Mouse (Mus musculus) stomach, embryonic 14.5 days (tissue): ENCODE measurements around the gene Rilp. TPM values are rescaled to one million over a fixed set of nuclear protein-coding genes. Genes with fewer than 3 reads are reported as not detected.

Experiments used
- ATAC-seq: fragments of 200-750 bp; cut with Nextera tagmentation; 2 replicates; pipeline ENCODE4 v1.8.0; 2017; ENCODE audit warnings: low read depth, moderate TSS enrichment; ENCODE audit not compliant: insufficient number of reproducible peaks, insufficient read depth, low FRiP score
- H3K27ac ChIP-seq: fragments of 300-500 bp; sonication (generic); 2 replicates; pipeline ENCODE4 v1.5.1; 2014; ENCODE audit warnings: mild to moderate bottlenecking, low read length, moderate library complexity, mixed read lengths
- H3K27me3 ChIP-seq: fragments of 300-500 bp; sonication (generic); 2 replicates; pipeline ENCODE4 v1.6.1; 2014; ENCODE audit warnings: low read length, control low read depth, mixed read lengths; ENCODE audit not compliant: control insufficient read depth, insufficient read depth
- H3K36me3 ChIP-seq: fragments of 300-500 bp; sonication (generic); 2 replicates; pipeline ENCODE4 v1.6.1; 2014; ENCODE audit warnings: mild to moderate bottlenecking, control low read depth, low read length, moderate library complexity, mixed read lengths; ENCODE audit not compliant: control insufficient read depth, insufficient read depth
- H3K4me1 ChIP-seq: fragments of 300-500 bp; sonication (generic); 2 replicates; pipeline ENCODE4 v1.6.1; 2014; ENCODE audit warnings: low read length, control low read depth, mixed read lengths; ENCODE audit not compliant: control insufficient read depth, insufficient read depth
- H3K4me2 ChIP-seq: fragments of 300-500 bp; sonication (generic); replicated peaks from 2 replicates; pipeline ENCODE4 v1.6.1; 2014; ENCODE audit warnings: low read depth, low read length, control low read depth
- H3K4me3 ChIP-seq: fragments of 300-500 bp; sonication (generic); 2 replicates; pipeline ENCODE4 v1.5.1; 2014; ENCODE audit warnings: low read depth, low read length, control low read depth
- H3K9ac ChIP-seq: fragments of 300-500 bp; sonication (generic); replicated peaks from 2 replicates; pipeline ENCODE4 v1.6.1; 2014; ENCODE audit warnings: low read depth, mild to moderate bottlenecking, control low read depth, low read length, moderate library complexity, mixed read lengths
- H3K9me3 ChIP-seq: fragments of 300-500 bp; sonication (generic); 2 replicates; pipeline ENCODE4 v1.6.1; 2016; ENCODE audit warnings: low read depth, low read length, control low read depth; ENCODE audit not compliant: control insufficient read depth
- WGBS: fragments of 180-500 bp; shearing (Covaris S2); extraction: QIAGEN DNeasy Blood & Tissue Kit; methylation state at CpG from one replicate; pipeline ENCODE4 v1.1.7; 2014; 5-methylcytosine and 5-hydroxymethylcytosine counted together
- polyA plus RNA-seq: library from polyadenylated mRNA; unstranded; fragments of >200 nt; fragmentation: Nextera tagmentation; extraction: Ambion mirVana; gene quantifications from 2 replicates; pipeline ENCODE4 v1.2.1, GENCODE M21; 2014

Rilp gene
- polyA plus RNA-seq, 1 experiment from 2014 or later = 0.32 TPM

- no peak overlapping the region for H3K27ac ChIP-seq
- peak overlapping the region; percentile 83; the same call in 1 of the 2 replicates for H3K4me2 ChIP-seq
- 67% methylated on average over 6 of the region's 6 CpGs for WGBS
- peaks cover 14% of the 10 kb centered on the region for H3K4me1 ChIP-seq
- H3K9ac ChIP-seq = no peak overlapping the region
- ATAC-seq = no peak
- H3K27me3 ChIP-seq = no peaks in the 10 kb centered on the region
- H3K9me3 ChIP-seq = no peaks in the 10 kb centered on the region
- H3K36me3 ChIP-seq = no peaks in the 10 kb centered on the region
- 0 out of 2 replicates have a peak overlapping the region, but pooled peaks have one; percentile 45 for H3K4me3 ChIP-seq
These were observed 23.6 kb downstream of the Rilp start for GRCm38 (mm10) chr11:75533314-75534015.

GRCm38 (mm10) chr11:75534286-75535033, 24.6 kb downstream of the Rilp start:
- WGBS = 57% methylated on average over 4 of the region's 4 CpGs
- Histone ChIP-seq H3K9me3 (no peaks in the 10 kb centered on the region), H3K36me3 (no peaks in the 10 kb centered on the region), H3K4me2 (no peak overlapping the region), H3K27ac (no peak overlapping the region), H3K9ac (no peak overlapping the region), H3K4me3 (no peak overlapping the region), H3K27me3 (no peaks in the 10 kb centered on the region), H3K4me1 (peaks cover 14% of the 10 kb centered on the region)
- ATAC-seq = no peak

- Histone ChIP-seq H3K4me2 (no peak overlapping the region), H3K27ac (no peak overlapping the region), H3K4me3 (no peak overlapping the region), H3K4me1 (peaks cover 14% of the 10 kb centered on the region), H3K9me3 (no peaks in the 10 kb centered on the region), H3K36me3 (no peaks in the 10 kb centered on the region), H3K27me3 (no peaks in the 10 kb centered on the region), H3K9ac (no peak overlapping the region)
- 32% methylated on average over 13 of the region's 13 CpGs for WGBS
- ATAC-seq = no peak
These were observed 25.4 kb downstream of the Rilp start for GRCm38 (mm10) chr11:75535106-75535795.

- Histone ChIP-seq H3K36me3 (no peaks in the 10 kb centered on the region), H3K4me3 (no peak overlapping the region), H3K27ac (no peak overlapping the region), H3K9ac (no peak overlapping the region), H3K4me2 (no peak overlapping the region), H3K4me1 (peaks cover 14% of the 10 kb centered on the region), H3K27me3 (no peaks in the 10 kb centered on the region), H3K9me3 (no peaks in the 10 kb centered on the region)
- no peak for ATAC-seq
- 91% methylated on average over 11 of the region's 12 CpGs for whole genome bisulfite sequencing
These were observed 26.5 kb downstream of the Rilp start for GRCm38 (mm10) chr11:75536255-75537024.

- Histone ChIP-seq H3K4me3 (no peak overlapping the region), H3K27me3 (no peaks in the 10 kb centered on the region), H3K4me1 (peaks cover 14% of the 10 kb centered on the region), H3K9me3 (no peaks in the 10 kb centered on the region), H3K4me2 (no peak overlapping the region), H3K9ac (no peak overlapping the region), H3K27ac (no peak overlapping the region), H3K36me3 (no peaks in the 10 kb centered on the region)
- ATAC-seq = no peak
- 81% methylated on average over 8 of the region's 8 CpGs for WGBS
These were observed 27.1 kb downstream of the Rilp start for GRCm38 (mm10) chr11:75537025-75537414.

GRCm38 (mm10) chr11:75537491-75538183, 27.7 kb downstream of the Rilp start:
- ATAC-seq = no peak
- 47% methylated on average over 11 of the region's 11 CpGs for WGBS

GRCm38 (mm10) chr11:75538184-75538969, 28.5 kb downstream of the Rilp start:
- WGBS = 58% methylated on average over 9 of the region's 9 CpGs
- Histone ChIP-seq H3K36me3 (no peaks in the 10 kb centered on the region), H3K4me3 (no peak overlapping the region), H3K27ac (peak overlapping the region; percentile 40; the same call in 1 of the 2 replicates), H3K27me3 (no peaks in the 10 kb centered on the region), H3K4me2 (no peak overlapping the region), H3K9me3 (no peaks in the 10 kb centered on the region), H3K4me1 (peaks cover 9% of the 10 kb centered on the region), H3K9ac (no peak overlapping the region)
- no peak for ATAC-seq

More at GRCm38 (mm10) chr11:75537491-75538183, 27.7 kb downstream of the Rilp start:
- no peaks in the 10 kb centered on the region for H3K9me3 ChIP-seq
- H3K4me3 ChIP-seq = no peak overlapping the region
- no peak overlapping the region for H3K9ac ChIP-seq
- H3K27me3 ChIP-seq = no peaks in the 10 kb centered on the region
- no peaks in the 10 kb centered on the region for H3K36me3 ChIP-seq
- H3K4me1 ChIP-seq = peaks cover 9% of the 10 kb centered on the region
- H3K4me2 ChIP-seq = no peak overlapping the region
- peak overlapping the region; percentile 40; the same call in 1 of the 2 replicates for H3K27ac ChIP-seq
